Mouse (Mus musculus) kidney, adult 2 months (tissue): Measurements from ENCODE around the gene Gm36210.

Source experiments
- CTCF ChIP-seq: fragments of 200-500 bp; conservative IDR thresholded peaks from 2 replicates; pipeline ENCODE4 v1.5.1; 2011; ENCODE audit warnings: low read depth, mild to moderate bottlenecking, control low read depth, low read length, moderate library complexity, mixed read lengths; ENCODE audit not compliant: insufficient read depth, insufficient read length
- POLR2A ChIP-seq: fragments of 200-500 bp; IDR thresholded peaks from one replicate; pipeline ENCODE4 v1.6.1; 2011; ENCODE audit warnings: low read depth, low read length, control low read depth

DNA sequence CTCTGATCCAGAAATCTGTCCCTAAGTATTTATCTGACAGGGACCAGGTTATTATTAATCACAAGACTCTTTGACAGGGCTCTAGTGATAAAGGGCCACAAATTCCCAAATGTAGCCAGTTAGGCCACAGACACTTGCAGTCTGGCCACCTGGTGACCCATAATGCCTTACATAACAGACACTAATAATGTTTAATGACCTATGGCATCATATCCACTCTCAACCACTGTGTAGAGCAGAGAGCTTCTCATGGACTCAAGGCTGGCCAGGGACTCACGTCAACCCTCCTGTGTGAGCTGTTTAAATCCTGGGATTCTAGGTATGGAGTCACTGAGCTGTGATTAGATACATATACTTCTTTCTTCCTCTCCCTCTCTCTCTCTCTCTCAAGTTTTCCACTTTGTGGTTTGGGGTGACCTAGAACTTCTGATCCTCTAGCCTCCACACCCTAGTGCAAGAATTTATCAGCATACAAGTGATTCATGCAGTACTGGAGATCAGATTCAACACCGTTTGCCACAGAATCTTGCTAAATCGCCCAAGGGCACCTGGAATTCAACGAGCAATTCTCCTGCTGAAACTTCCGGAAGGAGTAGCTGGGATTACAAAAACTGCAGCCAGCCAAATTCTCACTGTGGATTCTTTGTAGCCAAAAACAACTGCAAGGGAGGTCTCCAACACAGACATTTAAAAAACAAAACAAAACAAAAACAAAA, 42.0 kb downstream of the Gm36210 start:
- TF ChIP-seq CTCF (no peak), POLR2A (no peak)
